Mouse (Mus musculus) embryonic facial prominence, embryonic 15.5 days (tissue): ENCODE measurements at regions not wholly inside any gene's neighbourhood (a gene's known extent, or its start where the extent isn't known, plus 50 kb on each side); places are given as distances from the start of the nearest gene placed in this dataset.

Experiments
- ATAC-seq: fragments of 200-750 bp; cut with Nextera tagmentation; 2 replicates; pipeline ENCODE4 v1.8.0; 2017; ENCODE audit warnings: low read depth, moderate TSS enrichment; ENCODE audit not compliant: insufficient number of reproducible peaks, low FRiP score, low TSS enrichment
- H3K27ac ChIP-seq: fragments of 300-500 bp; sonication (generic); replicated peaks from 2 replicates; pipeline ENCODE4 v1.5.1; 2015; ENCODE audit warnings: mild to moderate bottlenecking, inconsistent platforms
- H3K27me3 ChIP-seq: fragments of 300-500 bp; sonication (generic); 2 replicates; pipeline ENCODE4 v1.6.1; 2015; ENCODE audit warnings: inconsistent platforms
- H3K36me3 ChIP-seq: fragments of 300-500 bp; sonication (generic); 2 replicates; pipeline ENCODE4 v1.6.1; 2015; ENCODE audit warnings: mild to moderate bottlenecking, inconsistent platforms
- H3K4me1 ChIP-seq: fragments of 300-500 bp; sonication (generic); 2 replicates; pipeline ENCODE4 v1.6.1; 2015; ENCODE audit warnings: inconsistent platforms
- H3K4me2 ChIP-seq: fragments of 300-500 bp; sonication (generic); replicated peaks from 2 replicates; pipeline ENCODE4 v1.6.1; 2015; ENCODE audit warnings: mild to moderate bottlenecking, inconsistent platforms
- H3K4me3 ChIP-seq: fragments of 300-500 bp; sonication (generic); replicated peaks from 2 replicates; pipeline ENCODE4 v1.5.1; 2015; ENCODE audit warnings: mild to moderate bottlenecking, inconsistent platforms
- H3K9ac ChIP-seq: fragments of 300-500 bp; sonication (generic); 2 replicates; pipeline ENCODE4 v1.6.1; 2015; ENCODE audit warnings: inconsistent platforms
- H3K9me3 ChIP-seq: fragments of 300-500 bp; sonication (generic); replicated peaks from 2 replicates; pipeline ENCODE4 v1.6.1; 2016; ENCODE audit warnings: inconsistent platforms
- WGBS: fragments of 180-500 bp; shearing (Covaris S2); methylation state at CpG from one replicate; pipeline ENCODE4 v1.1.7; 2015; 5-methylcytosine and 5-hydroxymethylcytosine counted together

GRCm38 (mm10) chr13:101233843-101234281 is 400.6 kb upstream of the Slc30a5 start:
- no peaks in the 10 kb centered on the region for H3K27me3 ChIP-seq
- no peak overlapping the region for H3K9ac ChIP-seq
- peak; percentile 65 for ATAC-seq
- H3K9me3 ChIP-seq, result no peaks in the 10 kb centered on the region
- H3K4me1 ChIP-seq, result peaks cover 20% of the 10 kb centered on the region
- no peaks in the 10 kb centered on the region for H3K36me3 ChIP-seq
- H3K27ac ChIP-seq, result no peak overlapping the region
- H3K4me2 ChIP-seq, result no peak overlapping the region
- no peak overlapping the region for H3K4me3 ChIP-seq
- 20% methylated on average over 5 of the region's 5 CpGs for WGBS

GRCm38 (mm10) chr13:101233181-101233842 is 400.1 kb upstream of the Slc30a5 start:
- ATAC-seq, result peak; percentile 81
- 31% methylated on average over 8 of the region's 8 CpGs for WGBS
- Histone ChIP-seq H3K36me3 (no peaks in the 10 kb centered on the region), H3K9ac (no peak overlapping the region), H3K4me2 (no peak overlapping the region), H3K9me3 (no peaks in the 10 kb centered on the region), H3K4me3 (no peak overlapping the region), H3K4me1 (peaks cover 20% of the 10 kb centered on the region), H3K27ac (peak overlapping the region; percentile 44; the same call in 1 of the 2 replicates), H3K27me3 (no peaks in the 10 kb centered on the region)

GRCm38 (mm10) chr13:101229861-101230260 is 396.6 kb upstream of the Slc30a5 start:
- Histone ChIP-seq H3K36me3 (no peaks in the 10 kb centered on the region), H3K9me3 (no peaks in the 10 kb centered on the region), H3K27ac (no peak overlapping the region), H3K9ac (no peak overlapping the region), H3K4me3 (no peak overlapping the region), H3K4me2 (no peak overlapping the region), H3K27me3 (no peaks in the 10 kb centered on the region), H3K4me1 (peaks cover 20% of the 10 kb centered on the region)
- no peak for ATAC-seq
- 72% methylated on average over 4 of the region's 4 CpGs for WGBS

- Histone ChIP-seq H3K4me1 (no peaks in the 10 kb centered on the region), H3K27me3 (no peaks in the 10 kb centered on the region), H3K9ac (no peak overlapping the region), H3K27ac (no peak overlapping the region), H3K4me3 (no peak overlapping the region), H3K9me3 (no peaks in the 10 kb centered on the region), H3K4me2 (no peak overlapping the region), H3K36me3 (no peaks in the 10 kb centered on the region)
- no peak for ATAC-seq
- 80% methylated on average over 2 of the region's 2 CpGs for WGBS
These were observed 392.1 kb upstream of the Slc30a5 start for GRCm38 (mm10) chr13:101225366-101225765.

- H3K9me3 ChIP-seq, result no peaks in the 10 kb centered on the region
- H3K36me3 ChIP-seq, result no peaks in the 10 kb centered on the region
- no peak for ATAC-seq
- H3K9ac ChIP-seq, result no peak overlapping the region
- H3K27ac ChIP-seq, result no peak overlapping the region
- WGBS, result 54% methylated on average over 7 of the region's 7 CpGs
- H3K27me3 ChIP-seq, result no peaks in the 10 kb centered on the region
- H3K4me3 ChIP-seq, result no peak overlapping the region
- no peak overlapping the region for H3K4me2 ChIP-seq
- peaks cover 9% of the 10 kb centered on the region; the same call in 1 of the 2 replicates for H3K4me1 ChIP-seq
These were observed 388.3 kb upstream of the Slc30a5 start for GRCm38 (mm10) chr13:101221331-101222043.

GRCm38 (mm10) chr13:101219568-101219967 is 386.3 kb upstream of the Slc30a5 start:
- H3K4me1 ChIP-seq, result peaks cover 21% of the 10 kb centered on the region
- H3K27me3 ChIP-seq, result no peaks in the 10 kb centered on the region
- no peak for ATAC-seq
- no peak overlapping the region for H3K4me2 ChIP-seq
- WGBS, result 77% methylated on average over 5 of the region's 5 CpGs
- H3K9me3 ChIP-seq, result no peaks in the 10 kb centered on the region
- no peak overlapping the region for H3K27ac ChIP-seq
- H3K36me3 ChIP-seq, result no peaks in the 10 kb centered on the region
- no peak overlapping the region for H3K9ac ChIP-seq
- no peak overlapping the region for H3K4me3 ChIP-seq

- no peak overlapping the region for H3K9ac ChIP-seq
- no peaks in the 10 kb centered on the region for H3K27me3 ChIP-seq
- 56% methylated on average over 8 of the region's 8 CpGs for WGBS
- peak overlapping the region; percentile 39; the same call in 1 of the 2 replicates for H3K27ac ChIP-seq
- no peak for ATAC-seq
- peaks cover 25% of the 10 kb centered on the region for H3K4me1 ChIP-seq
- no peak overlapping the region for H3K4me2 ChIP-seq
- H3K36me3 ChIP-seq, result no peaks in the 10 kb centered on the region
- H3K4me3 ChIP-seq, result no peak overlapping the region
- no peaks in the 10 kb centered on the region for H3K9me3 ChIP-seq
These were observed 383.8 kb upstream of the Slc30a5 start for GRCm38 (mm10) chr13:101216897-101217480.

GRCm38 (mm10) chr13:101216421-101216820 is 383.2 kb upstream of the Slc30a5 start:
- Histone ChIP-seq H3K4me2 (no peak overlapping the region), H3K36me3 (no peaks in the 10 kb centered on the region), H3K27ac (peak overlapping the region; percentile 39; the same call in 1 of the 2 replicates), H3K27me3 (no peaks in the 10 kb centered on the region), H3K9me3 (no peaks in the 10 kb centered on the region), H3K9ac (no peak overlapping the region), H3K4me1 (peaks cover 25% of the 10 kb centered on the region), H3K4me3 (no peak overlapping the region)
- WGBS, result 77% methylated on average over 4 of the region's 4 CpGs
- no peak for ATAC-seq

GRCm38 (mm10) chr13:101215792-101216221 is 382.6 kb upstream of the Slc30a5 start:
- H3K9ac ChIP-seq, result no peak overlapping the region
- H3K27ac ChIP-seq, result peak overlapping the region; percentile 5; the same call in 1 of the 2 replicates
- no peaks in the 10 kb centered on the region for H3K36me3 ChIP-seq
- H3K9me3 ChIP-seq, result no peaks in the 10 kb centered on the region
- 27% methylated on average over 11 of the region's 11 CpGs for WGBS
- peak overlapping the region; percentile 15; the same call in 1 of the 2 replicates for H3K4me2 ChIP-seq
- no peaks in the 10 kb centered on the region for H3K27me3 ChIP-seq
- ATAC-seq, result no peak
- H3K4me1 ChIP-seq, result peaks cover 25% of the 10 kb centered on the region
- no peak overlapping the region for H3K4me3 ChIP-seq

GRCm38 (mm10) chr13:101215131-101215641 is 382.0 kb upstream of the Slc30a5 start:
- no peak overlapping the region for H3K4me3 ChIP-seq
- no peaks in the 10 kb centered on the region for H3K36me3 ChIP-seq
- H3K27ac ChIP-seq, result no peak overlapping the region; the same call in 1 of the 2 replicates
- no peak overlapping the region for H3K9ac ChIP-seq
- no peaks in the 10 kb centered on the region for H3K27me3 ChIP-seq
- 37% methylated on average over 5 of the region's 5 CpGs for WGBS
- H3K4me1 ChIP-seq, result peaks cover 25% of the 10 kb centered on the region
- H3K4me2 ChIP-seq, result 0 out of 2 replicates have a peak overlapping the region, but pooled peaks have one; percentile 15
- ATAC-seq, result no peak
- H3K9me3 ChIP-seq, result no peaks in the 10 kb centered on the region

- WGBS, result 66% methylated on average over 2 of the region's 2 CpGs
- Histone ChIP-seq H3K36me3 (no peaks in the 10 kb centered on the region), H3K27me3 (no peaks in the 10 kb centered on the region), H3K4me2 (no peak overlapping the region), H3K9ac (no peak overlapping the region), H3K9me3 (no peaks in the 10 kb centered on the region), H3K4me3 (no peak overlapping the region), H3K4me1 (peaks cover 25% of the 10 kb centered on the region), H3K27ac (no peak overlapping the region)
- peak; percentile 29; the same call in 1 of the 2 replicates for ATAC-seq
These were observed 380.9 kb upstream of the Slc30a5 start for GRCm38 (mm10) chr13:101214094-101214493.
